Mouse (Mus musculus) erythroblast, embryonic 14.5 days (primary cell): ENCODE data around the gene Btbd11.

Experiments
- GATA1 ChIP-seq: IDR thresholded peaks from 2 replicates; pipeline ENCODE4 v1.6.1; 2012; ENCODE audit warnings: low read length, inconsistent platforms, mixed read lengths
- TAL1 ChIP-seq: IDR thresholded peaks from 3 replicates; pipeline ENCODE4 v1.6.1; 2012; ENCODE audit warnings: low read length, inconsistent platforms, mixed read lengths

- TF ChIP-seq TAL1 (no peak), GATA1 (no peak)
Observed at GRCm38 (mm10) chr10:85621067-85621466, 234.5 kb downstream of the Btbd11 start.
